Mouse (Mus musculus) kidney, embryonic 15.5 days (tissue): ENCODE results near the gene Srd5a1. TPM values are rescaled to one million over a fixed set of nuclear protein-coding genes. Genes with fewer than 3 reads are reported as not detected.

Experiments used
- ATAC-seq: fragments of 200-750 bp; cut with Nextera tagmentation; replicated peaks from 2 replicates; pipeline ENCODE4 v1.8.0; 2017; ENCODE audit warnings: moderate TSS enrichment; ENCODE audit not compliant: low FRiP score
- H3K27ac ChIP-seq: fragments of 300-500 bp; sonication (generic); 2 replicates; pipeline ENCODE4 v1.5.1; 2015; ENCODE audit warnings: mild to moderate bottlenecking, inconsistent platforms
- H3K27me3 ChIP-seq: fragments of 300-500 bp; sonication (generic); 2 replicates; pipeline ENCODE4 v1.6.1; 2015; ENCODE audit warnings: inconsistent platforms
- H3K36me3 ChIP-seq: fragments of 300-500 bp; sonication (generic); 2 replicates; pipeline ENCODE4 v1.6.1; 2015; ENCODE audit warnings: inconsistent platforms
- H3K4me1 ChIP-seq: fragments of 300-500 bp; sonication (generic); 2 replicates; pipeline ENCODE4 v1.6.1; 2015; ENCODE audit warnings: inconsistent platforms
- H3K4me2 ChIP-seq: fragments of 300-500 bp; sonication (generic); 2 replicates; pipeline ENCODE4 v1.6.1; 2015; ENCODE audit warnings: moderate library complexity, mild to moderate bottlenecking, inconsistent platforms
- H3K4me3 ChIP-seq: fragments of 300-500 bp; sonication (generic); replicated peaks from 2 replicates; pipeline ENCODE4 v1.5.1; 2015; ENCODE audit warnings: mild to moderate bottlenecking, inconsistent platforms
- H3K9ac ChIP-seq: fragments of 300-500 bp; sonication (generic); 2 replicates; pipeline ENCODE4 v1.6.1; 2015; ENCODE audit warnings: mild to moderate bottlenecking, inconsistent platforms
- H3K9me3 ChIP-seq: fragments of 300-500 bp; sonication (generic); replicated peaks from 2 replicates; pipeline ENCODE4 v1.6.1; 2016; ENCODE audit warnings: inconsistent platforms
- WGBS: fragments of 180-500 bp; shearing (Covaris S2); methylation state at CpG from one replicate; pipeline ENCODE4 v1.1.7; 2015; ENCODE audit warnings: mixed read lengths; 5-methylcytosine and 5-hydroxymethylcytosine counted together
- polyA plus RNA-seq: library from polyadenylated mRNA; unstranded; fragments of >200 nt; fragmentation: Nextera tagmentation; extraction: Ambion mirVana; gene quantifications from 2 replicates; pipeline ENCODE4 v1.2.1, GENCODE M21; 2015

Gene Srd5a1
- polyA plus RNA-seq, 1 experiment from 2014 or later = 26.5 TPM

DNA sequence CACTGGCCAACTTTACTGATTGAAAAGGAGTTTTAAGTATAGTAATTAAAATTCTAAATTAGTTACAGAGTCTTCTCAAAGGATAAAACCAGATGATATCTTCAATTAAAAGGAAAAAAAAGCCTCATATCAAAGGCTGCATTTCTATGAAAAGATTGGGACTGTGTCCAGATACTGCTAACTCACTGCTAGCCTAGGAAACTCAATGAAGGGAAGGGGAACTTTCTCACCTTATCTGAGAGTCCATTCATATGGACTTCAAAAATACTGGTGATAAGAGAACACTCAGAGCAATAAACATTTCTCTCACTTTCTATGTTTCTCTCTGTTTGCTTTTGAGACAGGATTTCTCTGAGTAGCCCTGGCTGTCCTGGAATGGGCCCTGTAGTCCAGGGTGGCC lies 46.7 kb downstream of the Srd5a1 start:
- peaks cover 15% of the 10 kb centered on the region for H3K4me1 ChIP-seq
- ATAC-seq = no peak
- no peaks in the 10 kb centered on the region for H3K27me3 ChIP-seq
- H3K9me3 ChIP-seq = no peaks in the 10 kb centered on the region
- no peak overlapping the region for H3K9ac ChIP-seq
- no peak overlapping the region for H3K27ac ChIP-seq
- H3K36me3 ChIP-seq = no peaks in the 10 kb centered on the region
- H3K4me2 ChIP-seq = no peak overlapping the region
- no peak overlapping the region for H3K4me3 ChIP-seq

DNA sequence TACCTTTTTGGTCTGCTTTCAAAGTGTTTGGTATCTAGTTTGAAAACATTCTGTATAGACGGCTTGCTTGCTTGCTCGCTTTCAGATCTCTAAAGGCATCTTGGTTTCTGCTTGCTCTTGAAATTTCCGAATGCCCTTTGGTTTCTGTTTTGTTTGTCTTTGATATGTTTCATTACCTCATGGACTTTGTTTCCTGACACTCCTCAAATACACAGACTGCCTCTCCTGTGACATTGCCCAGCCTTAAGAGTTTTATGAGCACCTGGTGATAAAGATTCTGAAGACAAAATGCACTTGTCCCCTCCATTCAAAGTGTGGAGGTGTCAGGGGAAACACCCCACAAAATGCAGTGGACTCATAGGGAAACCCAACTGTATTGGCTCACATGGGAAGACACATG lies 47.3 kb downstream of the Srd5a1 start:
- H3K4me2 ChIP-seq = no peak overlapping the region

DNA sequence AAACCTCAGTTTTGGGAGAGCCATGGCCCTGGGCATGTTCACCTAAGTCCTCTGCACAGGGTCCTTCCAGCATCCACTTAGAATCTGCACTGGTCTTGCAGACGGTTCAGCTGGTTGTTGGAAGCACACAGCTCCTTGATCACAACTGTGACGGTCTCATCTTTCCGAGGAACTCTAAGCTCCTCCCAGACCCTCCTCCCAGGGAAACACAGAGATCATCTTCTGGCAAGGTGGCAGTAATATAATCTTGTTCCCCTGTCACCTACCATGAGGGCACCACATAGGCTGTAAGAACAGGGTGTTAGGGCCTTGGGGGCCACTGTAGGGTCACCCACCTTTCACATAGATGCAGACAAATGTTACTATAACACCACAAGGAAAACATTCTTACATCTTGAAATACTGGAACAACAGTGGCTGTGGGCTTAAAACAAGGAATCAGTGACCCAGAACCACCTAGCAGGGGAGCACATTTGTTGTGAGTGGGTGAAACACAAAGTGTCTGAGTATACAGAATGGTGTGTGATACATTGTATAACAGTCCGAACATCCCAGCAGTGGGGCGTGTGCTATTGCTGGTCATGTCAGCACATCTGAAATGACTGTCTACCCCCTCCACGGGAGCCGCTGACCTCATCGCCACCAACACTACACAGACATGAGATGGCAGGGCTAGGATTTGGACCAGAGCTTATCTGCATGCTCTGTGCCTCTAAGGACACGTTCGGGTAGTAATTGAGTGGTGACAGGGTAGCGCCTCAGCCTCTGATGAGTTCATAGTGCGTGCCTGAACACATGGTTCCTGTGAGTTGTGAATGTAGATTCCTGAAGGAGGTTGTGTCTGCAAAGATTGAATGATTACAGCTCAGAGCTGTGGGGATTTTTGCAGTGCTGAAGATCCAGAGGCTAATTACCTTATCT lies 48.3 kb downstream of the Srd5a1 start:
- peaks cover 15% of the 10 kb centered on the region for H3K4me1 ChIP-seq
- no peak overlapping the region for H3K27ac ChIP-seq
- H3K9ac ChIP-seq = no peak overlapping the region
- H3K27me3 ChIP-seq = no peaks in the 10 kb centered on the region
- no peak overlapping the region for H3K4me3 ChIP-seq
- H3K4me2 ChIP-seq = no peak overlapping the region
- 37% methylated on average over 12 of the region's 12 CpGs for WGBS
- peak; percentile 85 for ATAC-seq
- H3K36me3 ChIP-seq = no peaks in the 10 kb centered on the region
- H3K9me3 ChIP-seq = no peaks in the 10 kb centered on the region

More for the DNA sequence above, 47.3 kb downstream of the Srd5a1 start:
- Histone ChIP-seq H3K36me3 (no peaks in the 10 kb centered on the region), H3K4me1 (peaks cover 15% of the 10 kb centered on the region), H3K27me3 (no peaks in the 10 kb centered on the region), H3K27ac (no peak overlapping the region), H3K4me3 (no peak overlapping the region), H3K9me3 (no peaks in the 10 kb centered on the region), H3K9ac (no peak overlapping the region)
- 43% methylated on average over 3 of the region's 3 CpGs for WGBS
- no peak for ATAC-seq

DNA sequence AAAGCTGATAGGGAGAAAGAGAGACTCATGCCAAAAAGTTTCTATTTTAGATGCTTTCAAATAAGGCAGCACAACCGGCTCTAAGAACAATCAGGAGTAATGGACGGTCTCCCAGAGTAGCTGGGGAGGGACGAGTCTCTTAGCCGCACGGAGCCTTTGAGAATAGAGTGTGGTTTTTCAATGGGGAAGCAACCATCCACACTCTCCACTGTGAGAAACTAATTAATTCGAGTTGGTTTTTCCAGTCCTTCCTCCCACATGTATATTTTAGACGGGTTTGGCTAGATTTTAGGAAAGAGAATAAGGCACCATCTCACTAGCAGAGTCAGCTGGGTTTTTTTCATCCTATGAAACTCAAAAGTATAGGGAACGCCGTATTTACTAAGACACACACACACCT lies 49.2 kb downstream of the Srd5a1 start:
- H3K4me2 ChIP-seq = no peak overlapping the region
- H3K4me1 ChIP-seq = peaks cover 15% of the 10 kb centered on the region
- H3K27me3 ChIP-seq = no peaks in the 10 kb centered on the region
- H3K9me3 ChIP-seq = no peaks in the 10 kb centered on the region
- no peaks in the 10 kb centered on the region for H3K36me3 ChIP-seq
- H3K27ac ChIP-seq = no peak overlapping the region
- 70% methylated on average over 9 of the region's 9 CpGs for WGBS
- H3K4me3 ChIP-seq = no peak overlapping the region
- no peak for ATAC-seq
- H3K9ac ChIP-seq = no peak overlapping the region

DNA sequence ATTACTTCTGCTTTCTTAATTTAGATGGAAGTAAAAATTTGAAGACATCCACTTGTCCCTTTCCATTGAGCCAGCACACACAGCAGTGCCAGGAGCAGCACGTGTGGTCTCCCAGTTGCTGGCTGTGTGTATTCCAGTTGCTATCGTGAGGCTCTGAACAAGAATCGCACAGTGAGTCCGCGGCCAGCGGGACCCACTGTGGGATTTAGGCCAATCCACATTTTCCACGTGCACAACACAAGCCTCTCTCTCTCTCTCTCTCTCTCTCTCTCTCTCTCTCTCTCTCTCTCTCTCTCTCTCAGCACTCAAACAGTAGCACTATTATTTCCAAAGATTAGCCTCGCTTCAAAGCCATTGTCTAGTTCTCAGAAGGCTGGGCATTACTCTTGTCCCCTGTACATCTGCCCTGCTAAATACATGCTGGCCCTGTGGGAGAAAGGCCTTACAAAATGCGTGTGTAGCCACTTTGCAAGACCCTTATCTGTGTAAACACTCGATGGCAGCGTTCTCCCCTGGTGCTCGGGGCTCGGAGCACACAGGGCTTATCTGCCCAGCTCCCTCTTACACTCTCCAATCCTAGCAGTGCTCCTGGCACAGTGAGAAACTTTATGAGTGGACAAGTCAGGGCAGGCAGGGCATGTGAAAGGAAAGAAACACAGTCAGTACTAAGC lies 51.8 kb downstream of the Srd5a1 start:
- H3K4me3 ChIP-seq = no peak overlapping the region
- no peaks in the 10 kb centered on the region for H3K27me3 ChIP-seq
- no peak overlapping the region for H3K9ac ChIP-seq
- H3K4me1 ChIP-seq = peaks cover 15% of the 10 kb centered on the region
- H3K36me3 ChIP-seq = no peaks in the 10 kb centered on the region
- WGBS = 82% methylated on average over 13 of the region's 13 CpGs
- H3K27ac ChIP-seq = no peak overlapping the region
- no peaks in the 10 kb centered on the region for H3K9me3 ChIP-seq
- no peak overlapping the region for H3K4me2 ChIP-seq
- ATAC-seq = no peak

DNA sequence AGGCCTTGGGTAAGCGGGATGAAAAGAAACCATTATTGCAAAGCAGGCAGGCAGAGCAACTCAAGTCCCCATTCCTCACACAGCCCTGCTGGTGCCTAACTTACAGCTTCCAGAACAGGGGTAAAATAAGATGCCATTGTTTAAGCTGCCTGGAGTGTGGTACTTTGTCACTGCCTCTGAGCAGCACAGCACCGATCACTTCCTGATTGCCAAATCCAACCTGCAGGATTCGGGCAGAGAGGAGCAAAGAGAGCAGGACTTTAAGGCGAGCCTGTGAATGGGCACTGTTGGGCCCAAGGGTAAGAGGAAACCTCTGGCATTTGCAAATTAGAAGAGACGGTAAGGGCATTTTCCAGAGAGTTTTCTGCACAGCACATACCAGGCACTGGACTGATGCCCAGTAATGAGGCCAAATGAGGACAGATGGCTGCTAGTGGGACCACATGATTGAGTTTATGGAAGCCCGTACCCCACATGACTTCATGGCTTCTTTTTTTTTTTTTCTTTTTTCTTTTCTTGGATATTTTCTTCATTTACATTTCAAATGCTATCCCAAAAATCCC lies 53.1 kb downstream of the Srd5a1 start:
- Histone ChIP-seq H3K4me2 (no peak overlapping the region), H3K9ac (no peak overlapping the region), H3K27ac (no peak overlapping the region), H3K27me3 (no peaks in the 10 kb centered on the region), H3K4me1 (peaks cover 10% of the 10 kb centered on the region), H3K9me3 (no peaks in the 10 kb centered on the region), H3K4me3 (no peak overlapping the region), H3K36me3 (no peaks in the 10 kb centered on the region)
- ATAC-seq = no peak
- WGBS = 79% methylated on average over 6 of the region's 6 CpGs

- no peak overlapping the region for H3K9ac ChIP-seq
- no peaks in the 10 kb centered on the region for H3K27me3 ChIP-seq
- H3K27ac ChIP-seq = no peak overlapping the region
- no peak for ATAC-seq
- no peaks in the 10 kb centered on the region for H3K36me3 ChIP-seq
- H3K4me1 ChIP-seq = no peaks in the 10 kb centered on the region
- no peaks in the 10 kb centered on the region for H3K9me3 ChIP-seq
- H3K4me3 ChIP-seq = no peak overlapping the region
- no peak overlapping the region for H3K4me2 ChIP-seq
These were observed 54.5 kb downstream of the Srd5a1 start for GRCm38 (mm10) chr13:69556728-69557127.

- WGBS = 85% methylated on average over 6 of the region's 6 CpGs
- no peak overlapping the region for H3K4me2 ChIP-seq
These were observed 55.2 kb downstream of the Srd5a1 start for GRCm38 (mm10) chr13:69555957-69556482.

DNA sequence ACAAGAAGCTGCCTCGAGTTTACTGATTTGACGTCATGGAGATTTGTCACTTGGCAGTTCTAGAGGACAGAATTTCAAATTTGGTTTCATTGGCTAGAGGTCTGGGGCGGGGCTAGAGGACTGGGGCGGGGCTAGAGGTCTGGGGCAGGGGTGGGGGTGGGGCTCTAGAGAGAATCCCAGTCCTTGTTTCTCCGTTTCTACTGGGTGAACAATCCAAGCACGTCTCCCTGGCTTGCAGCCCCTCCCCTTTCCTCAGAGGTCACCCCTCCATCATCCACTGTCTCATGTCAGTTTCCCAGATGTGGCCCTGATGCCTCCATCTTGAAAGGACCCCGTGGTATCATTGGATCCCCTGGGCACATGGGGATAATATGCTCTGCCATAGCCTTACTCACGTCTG lies 56.2 kb downstream of the Srd5a1 start:
- H3K4me3 ChIP-seq = no peak overlapping the region
- no peaks in the 10 kb centered on the region for H3K36me3 ChIP-seq
- no peaks in the 10 kb centered on the region for H3K9me3 ChIP-seq
- no peak overlapping the region for H3K9ac ChIP-seq
- H3K4me1 ChIP-seq = no peaks in the 10 kb centered on the region
- H3K27ac ChIP-seq = no peak overlapping the region
- no peaks in the 10 kb centered on the region for H3K27me3 ChIP-seq
- no peak for ATAC-seq
- H3K4me2 ChIP-seq = no peak overlapping the region
- WGBS = 24% methylated on average over 8 of the region's 8 CpGs

More at GRCm38 (mm10) chr13:69555957-69556482, 55.2 kb downstream of the Srd5a1 start:
- no peak for ATAC-seq
- Histone ChIP-seq H3K4me3 (no peak overlapping the region), H3K27me3 (no peaks in the 10 kb centered on the region), H3K27ac (no peak overlapping the region), H3K4me1 (no peaks in the 10 kb centered on the region), H3K9me3 (no peaks in the 10 kb centered on the region), H3K9ac (no peak overlapping the region), H3K36me3 (no peaks in the 10 kb centered on the region)

DNA sequence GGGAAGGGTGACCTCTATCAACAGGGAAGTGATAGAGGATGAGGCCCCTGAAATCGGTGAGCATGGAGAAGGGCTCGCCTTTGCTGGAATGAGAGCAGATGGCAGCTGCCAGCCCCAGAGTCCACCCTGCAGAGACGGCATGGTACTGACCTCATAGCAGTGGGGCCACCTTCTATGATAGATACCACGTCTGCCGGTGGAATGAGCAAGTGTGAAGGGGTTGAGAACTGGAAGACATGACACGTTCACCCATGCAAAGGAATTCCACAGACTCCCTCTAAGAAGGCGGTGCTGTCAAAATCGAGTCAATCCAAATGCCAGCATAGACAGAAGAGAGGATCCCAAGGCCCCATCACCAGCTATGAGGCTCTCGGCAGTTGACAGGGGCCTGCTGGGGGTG lies 57.0 kb downstream of the Srd5a1 start:
- Histone ChIP-seq H3K4me3 (no peak overlapping the region), H3K9me3 (no peaks in the 10 kb centered on the region), H3K4me1 (no peaks in the 10 kb centered on the region), H3K27me3 (no peaks in the 10 kb centered on the region), H3K36me3 (no peaks in the 10 kb centered on the region), H3K4me2 (no peak overlapping the region), H3K9ac (no peak overlapping the region), H3K27ac (no peak overlapping the region)
- ATAC-seq = no peak
- WGBS = 73% methylated on average over 9 of the region's 9 CpGs

DNA sequence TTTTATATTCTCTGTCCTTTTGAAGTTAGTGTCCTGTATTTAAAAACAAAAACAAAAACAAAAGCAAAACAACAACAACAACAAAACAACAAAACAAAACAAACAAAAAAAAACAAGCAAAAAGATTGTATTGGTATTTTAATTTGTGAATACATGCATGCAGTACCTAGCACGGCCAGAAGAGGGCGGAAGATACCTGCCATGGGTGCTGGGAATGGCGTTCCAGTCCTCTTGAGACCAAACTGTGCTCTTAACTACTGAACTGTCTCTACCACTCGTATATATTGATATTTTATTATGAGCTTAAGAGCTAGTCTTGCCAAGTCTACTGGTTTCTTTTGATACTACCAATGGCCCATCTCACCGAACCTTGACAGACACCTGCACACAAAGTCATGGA lies 58.2 kb downstream of the Srd5a1 start:
- Histone ChIP-seq H3K27ac (no peak overlapping the region), H3K9ac (no peak overlapping the region), H3K4me3 (no peak overlapping the region), H3K9me3 (no peaks in the 10 kb centered on the region), H3K27me3 (no peaks in the 10 kb centered on the region), H3K4me2 (no peak overlapping the region), H3K36me3 (no peaks in the 10 kb centered on the region), H3K4me1 (no peaks in the 10 kb centered on the region)
- no peak for ATAC-seq
- WGBS = 24% methylated on average over 5 of the region's 5 CpGs

GRCm38 (mm10) chr13:69550831-69551230 lies 60.4 kb downstream of the Srd5a1 start:
- WGBS = 76% methylated on average over 2 of the region's 2 CpGs
- Histone ChIP-seq H3K36me3 (no peaks in the 10 kb centered on the region), H3K4me1 (no peaks in the 10 kb centered on the region), H3K27ac (no peak overlapping the region), H3K9me3 (no peaks in the 10 kb centered on the region), H3K4me3 (no peak overlapping the region), H3K27me3 (0 out of 2 replicates have a peak, but pooled peaks cover 3% of the 10 kb centered on the region), H3K4me2 (no peak overlapping the region), H3K9ac (no peak overlapping the region)
- no peak for ATAC-seq
